Mouse (Mus musculus): ENCODE measurements around the gene Olfr65. TPM values are rescaled to one million over a fixed set of nuclear protein-coding genes. Genes with fewer than 3 reads are reported as not detected.

Gene Olfr65
- polyA plus RNA-seq (2015; fragmentation: Nextera tagmentation; extraction: Ambion mirVana), result not detected in 2 replicates

GRCm38 (mm10) chr7:103903187-103903586, at the start of gene Olfr65:
Olfr65 (plus strand) TSS chr7:103903487.
- no peaks in the 10 kb centered on the region for H3K9me3 ChIP-seq
- H3K27ac ChIP-seq, result no peak within 1 kb of the TSS
- H3K36me3 ChIP-seq (replicated peaks), result no peaks in the 10 kb centered on the region
- no peak within 1 kb of the TSS for H3K9ac ChIP-seq
- no peak for ATAC-seq (replicated peaks)
- no peak within 1 kb of the TSS for H3K4me2 ChIP-seq
- H3K4me1 ChIP-seq, result no peaks in the 10 kb centered on the region
- no peaks in the 10 kb centered on the region for H3K27me3 ChIP-seq (replicated peaks)
- no peak within 1 kb of the TSS for H3K4me3 ChIP-seq
- 85% methylated on average over 2 of the region's 2 CpGs for WGBS

GRCm38 (mm10) chr7:103854669-103855068, 48.6 kb upstream of the Olfr65 start:
- Histone ChIP-seq H3K27ac (no peak overlapping the region), H3K4me1 (no peaks in the 10 kb centered on the region), H3K9ac (no peak overlapping the region), H3K4me2 (no peak overlapping the region), H3K9me3 (no peaks in the 10 kb centered on the region), H3K36me3 (replicated peaks) (no peaks in the 10 kb centered on the region), H3K27me3 (replicated peaks) (no peaks in the 10 kb centered on the region), H3K4me3 (no peak overlapping the region)
- ATAC-seq (replicated peaks), result no peak
- WGBS, result 73% methylated on average over 1 of the region's 1 CpGs

GRCm38 (mm10) chr7:103859076-103859475, 44.2 kb upstream of the Olfr65 start:
- ATAC-seq (replicated peaks), result no peak
- H3K9ac ChIP-seq, result no peak overlapping the region
- no peaks in the 10 kb centered on the region for H3K36me3 ChIP-seq (replicated peaks)
- no peak overlapping the region for H3K27ac ChIP-seq
- WGBS, result 71% methylated on average over 2 of the region's 2 CpGs
- no peaks in the 10 kb centered on the region for H3K27me3 ChIP-seq (replicated peaks)
- no peaks in the 10 kb centered on the region for H3K9me3 ChIP-seq
- H3K4me3 ChIP-seq, result no peak overlapping the region
- no peaks in the 10 kb centered on the region for H3K4me1 ChIP-seq
- no peak overlapping the region for H3K4me2 ChIP-seq

GRCm38 (mm10) chr7:103860855-103861254, 42.4 kb upstream of the Olfr65 start:
- Histone ChIP-seq H3K4me3 (no peak overlapping the region), H3K36me3 (replicated peaks) (no peaks in the 10 kb centered on the region), H3K4me1 (no peaks in the 10 kb centered on the region), H3K27me3 (replicated peaks) (no peaks in the 10 kb centered on the region), H3K9me3 (no peaks in the 10 kb centered on the region), H3K4me2 (no peak overlapping the region), H3K27ac (no peak overlapping the region), H3K9ac (no peak overlapping the region)
- ATAC-seq (replicated peaks), result no peak
- 76% methylated on average over 1 of the region's 1 CpGs for WGBS

- no peak overlapping the region for H3K4me3 ChIP-seq
- no peaks in the 10 kb centered on the region for H3K9me3 ChIP-seq
- 89% methylated on average over 3 of the region's 3 CpGs for WGBS
- H3K27me3 ChIP-seq (replicated peaks), result no peaks in the 10 kb centered on the region
- no peaks in the 10 kb centered on the region for H3K36me3 ChIP-seq (replicated peaks)
- H3K4me1 ChIP-seq, result no peaks in the 10 kb centered on the region
- no peak for ATAC-seq (replicated peaks)
- H3K27ac ChIP-seq, result no peak overlapping the region
- H3K4me2 ChIP-seq, result no peak overlapping the region
- no peak overlapping the region for H3K9ac ChIP-seq
These were observed 41.8 kb upstream of the Olfr65 start for GRCm38 (mm10) chr7:103861531-103861930.

GRCm38 (mm10) chr7:103865716-103866115, 37.6 kb upstream of the Olfr65 start:
- Histone ChIP-seq H3K4me2 (no peak overlapping the region), H3K9ac (no peak overlapping the region), H3K27me3 (replicated peaks) (no peaks in the 10 kb centered on the region), H3K9me3 (no peaks in the 10 kb centered on the region), H3K36me3 (replicated peaks) (no peaks in the 10 kb centered on the region), H3K27ac (no peak overlapping the region), H3K4me1 (no peaks in the 10 kb centered on the region), H3K4me3 (no peak overlapping the region)
- no peak for ATAC-seq (replicated peaks)

- Histone ChIP-seq H3K4me2 (no peak overlapping the region), H3K9ac (no peak overlapping the region), H3K9me3 (no peaks in the 10 kb centered on the region), H3K4me3 (no peak overlapping the region), H3K36me3 (replicated peaks) (no peaks in the 10 kb centered on the region), H3K4me1 (no peaks in the 10 kb centered on the region), H3K27me3 (replicated peaks) (no peaks in the 10 kb centered on the region), H3K27ac (no peak overlapping the region)
- ATAC-seq (replicated peaks), result no peak
These were observed 32.6 kb upstream of the Olfr65 start for GRCm38 (mm10) chr7:103870667-103871066.

- no peak for ATAC-seq (replicated peaks)
- 13% methylated on average over 1 of the region's 1 CpGs for WGBS
- Histone ChIP-seq H3K9ac (no peak overlapping the region), H3K4me3 (no peak overlapping the region), H3K27ac (no peak overlapping the region), H3K9me3 (no peaks in the 10 kb centered on the region), H3K36me3 (replicated peaks) (no peaks in the 10 kb centered on the region), H3K27me3 (replicated peaks) (no peaks in the 10 kb centered on the region), H3K4me2 (no peak overlapping the region), H3K4me1 (no peaks in the 10 kb centered on the region)
These were observed 30.2 kb upstream of the Olfr65 start for GRCm38 (mm10) chr7:103873064-103873463.

- ATAC-seq (replicated peaks), result no peak
These were observed 28.8 kb upstream of the Olfr65 start for GRCm38 (mm10) chr7:103874451-103874850.

GRCm38 (mm10) chr7:103877093-103877492, 26.2 kb upstream of the Olfr65 start:
- H3K9ac ChIP-seq, result no peak overlapping the region
- WGBS, result 84% methylated on average over 2 of the region's 2 CpGs
- H3K9me3 ChIP-seq, result no peaks in the 10 kb centered on the region
- no peaks in the 10 kb centered on the region for H3K36me3 ChIP-seq (replicated peaks)
- no peaks in the 10 kb centered on the region for H3K27me3 ChIP-seq (replicated peaks)
- no peak overlapping the region for H3K4me2 ChIP-seq
- no peaks in the 10 kb centered on the region for H3K4me1 ChIP-seq
- no peak for ATAC-seq (replicated peaks)
- no peak overlapping the region for H3K4me3 ChIP-seq
- H3K27ac ChIP-seq, result no peak overlapping the region

More at GRCm38 (mm10) chr7:103874451-103874850, 28.8 kb upstream of the Olfr65 start:
- no peaks in the 10 kb centered on the region for H3K4me1 ChIP-seq
- no peak overlapping the region for H3K9ac ChIP-seq
- H3K4me2 ChIP-seq, result no peak overlapping the region
- no peak overlapping the region for H3K27ac ChIP-seq
- H3K36me3 ChIP-seq (replicated peaks), result no peaks in the 10 kb centered on the region
- H3K27me3 ChIP-seq (replicated peaks), result no peaks in the 10 kb centered on the region
- H3K4me3 ChIP-seq, result no peak overlapping the region
- WGBS, result 59% methylated on average over 5 of the region's 5 CpGs
- no peaks in the 10 kb centered on the region for H3K9me3 ChIP-seq

GRCm38 (mm10) chr7:103886152-103886551, 17.1 kb upstream of the Olfr65 start, which contains the start of gene Olfr66:
Olfr66 (minus strand) TSS chr7:103886252.
- Histone ChIP-seq H3K4me2 (no peak within 1 kb of the TSS), H3K36me3 (replicated peaks) (no peaks in the 10 kb centered on the region)
- ATAC-seq (replicated peaks), result no peak

GRCm38 (mm10) chr7:103894385-103894784, 8.9 kb upstream of the Olfr65 start, which contains the start of gene Olfr64:
Olfr64 (minus strand) TSS chr7:103894485.
- no peaks in the 10 kb centered on the region for H3K4me1 ChIP-seq
- H3K4me3 ChIP-seq, result no peak within 1 kb of the TSS
- H3K4me2 ChIP-seq, result no peak within 1 kb of the TSS
- ATAC-seq (replicated peaks), result no peak
- WGBS, result 83% methylated on average over 1 of the region's 1 CpGs
- H3K36me3 ChIP-seq (replicated peaks), result no peaks in the 10 kb centered on the region
- H3K27ac ChIP-seq, result no peak within 1 kb of the TSS
- no peaks in the 10 kb centered on the region for H3K27me3 ChIP-seq (replicated peaks)
- no peak within 1 kb of the TSS for H3K9ac ChIP-seq
- no peaks in the 10 kb centered on the region for H3K9me3 ChIP-seq

More at GRCm38 (mm10) chr7:103886152-103886551, 17.1 kb upstream of the Olfr65 start, which contains the start of gene Olfr66:
- Histone ChIP-seq H3K4me3 (no peak within 1 kb of the TSS), H3K27ac (no peak within 1 kb of the TSS), H3K27me3 (replicated peaks) (no peaks in the 10 kb centered on the region), H3K4me1 (no peaks in the 10 kb centered on the region), H3K9ac (no peak within 1 kb of the TSS), H3K9me3 (no peaks in the 10 kb centered on the region)

- no peak overlapping the region for H3K4me3 ChIP-seq
- H3K9ac ChIP-seq, result no peak overlapping the region
- no peaks in the 10 kb centered on the region for H3K9me3 ChIP-seq
- no peak overlapping the region for H3K27ac ChIP-seq
- H3K4me1 ChIP-seq, result no peaks in the 10 kb centered on the region
- no peaks in the 10 kb centered on the region for H3K27me3 ChIP-seq (replicated peaks)
- no peaks in the 10 kb centered on the region for H3K36me3 ChIP-seq (replicated peaks)
- no peak for ATAC-seq (replicated peaks)
- 43% methylated on average over 3 of the region's 3 CpGs for WGBS
- H3K4me2 ChIP-seq, result no peak overlapping the region
These were observed 6.8 kb downstream of the Olfr65 start for GRCm38 (mm10) chr7:103910047-103910446.
